Mouse (Mus musculus): ENCODE data around the gene Fam222a. TPM values are rescaled to one million over a fixed set of nuclear protein-coding genes. Genes with fewer than 3 reads are reported as not detected.
A peak's percentile ranks its signal among the peaks of the same experiment; 100 is the strongest.

Fam222a gene
- total and polyA plus RNA-seq, 2 experiments from 2014 or later = 2.8 to 11.7 TPM

- peaks cover 8% of the 10 kb centered on the region; the same call in 1 of the 2 replicates for H3K4me1 ChIP-seq (ENCODE audit: insufficient read depth, low read length)
- H3K9ac ChIP-seq (replicated peaks; ENCODE audit: low read length) = no peak overlapping the region
- H3K27ac ChIP-seq = no peak overlapping the region
- no peak for TF ChIP-seq CTCF (IDR thresholded peaks at IDR 0.05; ENCODE audit: low read depth)
- DNase-seq (ENCODE audit: low spot score) (no peak), ATAC-seq (no peak)
- peaks cover 14% of the 10 kb centered on the region; the same call in 1 of the 2 replicates for H3K27me3 ChIP-seq (ENCODE audit: insufficient read depth, low read length)
- H3K4me3 ChIP-seq (ENCODE audit: low read length) = no peak overlapping the region
- H3K4me2 ChIP-seq (ENCODE audit: low read depth, low read length) = no peak overlapping the region
- WGBS = 84% methylated on average over 7 of the region's 7 CpGs
- H3K9me3 ChIP-seq (ENCODE audit: low read length) = no peaks in the 10 kb centered on the region
- H3K36me3 ChIP-seq (ENCODE audit: insufficient read depth, low read length) = no peaks in the 10 kb centered on the region
These were observed 88.5 kb downstream of the Fam222a start for GRCm38 (mm10) chr5:114656305-114656704.

- peak overlapping the region; percentile 81; the same call in 1 of the 2 replicates for H3K4me2 ChIP-seq (ENCODE audit: low read depth, low read length)
- no peak for TF ChIP-seq CTCF (IDR thresholded peaks at IDR 0.05; ENCODE audit: low read depth)
- H3K36me3 ChIP-seq (ENCODE audit: insufficient read depth, low read length) = no peaks in the 10 kb centered on the region
- no peak overlapping the region for H3K27ac ChIP-seq
- WGBS = 26% methylated on average over 10 of the region's 10 CpGs
- no peak for DNase-seq (ENCODE audit: low spot score)
- no peak overlapping the region for H3K4me3 ChIP-seq (ENCODE audit: low read length)
- H3K4me1 ChIP-seq (ENCODE audit: insufficient read depth, low read length) = peaks cover 8% of the 10 kb centered on the region; the same call in 1 of the 2 replicates
- peaks cover 14% of the 10 kb centered on the region; the same call in 1 of the 2 replicates for H3K27me3 ChIP-seq (ENCODE audit: insufficient read depth, low read length)
- H3K9ac ChIP-seq (replicated peaks; ENCODE audit: low read length) = no peak overlapping the region
- ATAC-seq = no peak
- no peaks in the 10 kb centered on the region for H3K9me3 ChIP-seq (ENCODE audit: low read length)
These were observed 89.6 kb downstream of the Fam222a start for GRCm38 (mm10) chr5:114657426-114657825.

- TF ChIP-seq CTCF (IDR thresholded peaks at IDR 0.05; ENCODE audit: low read depth) = no peak
- 0 out of 2 replicates have a peak, but pooled peaks have one; percentile 8 for ATAC-seq
- Histone ChIP-seq H3K27me3 (ENCODE audit: insufficient read depth, low read length) (peaks cover 14% of the 10 kb centered on the region; the same call in 1 of the 2 replicates), H3K4me2 (ENCODE audit: low read depth, low read length) (peak within 1 kb of the TSS; percentile 81), H3K9ac (replicated peaks; ENCODE audit: low read length) (peak within 1 kb of the TSS; percentile 41; the same call in 1 of the 2 replicates), H3K4me1 (ENCODE audit: insufficient read depth, low read length) (peaks cover 8% of the 10 kb centered on the region; the same call in 1 of the 2 replicates), H3K9me3 (ENCODE audit: low read length) (no peaks in the 10 kb centered on the region), H3K4me3 (ENCODE audit: low read length) (peak within 1 kb of the TSS; percentile 40), H3K27ac (no peak within 1 kb of the TSS), H3K36me3 (ENCODE audit: insufficient read depth, low read length) (no peaks in the 10 kb centered on the region)
- DNase-seq (ENCODE audit: low spot score) = no peak
- 2% methylated on average over 35 of the region's 47 CpGs for WGBS
These were observed 90.4 kb downstream of the Fam222a start, which contains the start of gene Trpv4 for GRCm38 (mm10) chr5:114658255-114658654. Gene Trpv4 (minus strand): TSS chr5:114658421.

DNA sequence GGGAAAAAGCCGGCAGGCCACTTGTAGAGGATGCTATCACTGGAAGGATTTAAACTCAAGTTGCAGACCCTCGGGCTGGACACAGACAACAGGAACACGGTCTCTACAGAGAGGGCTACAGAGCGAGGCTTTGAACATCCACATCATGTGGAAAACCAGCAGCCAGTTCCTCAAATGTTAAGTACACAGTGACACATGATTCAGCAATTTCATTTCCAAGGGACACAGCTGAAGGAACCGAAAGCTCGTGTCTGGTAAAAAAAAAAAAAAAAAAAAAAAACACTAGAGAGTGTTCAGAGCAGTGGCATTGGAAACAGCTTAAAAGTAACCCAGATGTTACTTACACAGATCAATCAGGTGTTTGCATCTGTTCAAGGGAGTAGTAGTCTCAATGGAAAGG, 93.2 kb downstream of the Fam222a start:
- H3K4me3 ChIP-seq (ENCODE audit: low read length) = no peak overlapping the region
- WGBS = 76% methylated on average over 6 of the region's 6 CpGs
- H3K9me3 ChIP-seq (ENCODE audit: low read length) = no peaks in the 10 kb centered on the region
- ATAC-seq = no peak
- DNase-seq (ENCODE audit: low spot score) = no peak
- no peak for TF ChIP-seq CTCF (IDR thresholded peaks at IDR 0.05; ENCODE audit: low read depth)
- peaks cover 8% of the 10 kb centered on the region; the same call in 1 of the 2 replicates for H3K4me1 ChIP-seq (ENCODE audit: insufficient read depth, low read length)
- no peak overlapping the region for H3K9ac ChIP-seq (replicated peaks; ENCODE audit: low read length)
- H3K36me3 ChIP-seq (ENCODE audit: insufficient read depth, low read length) = no peaks in the 10 kb centered on the region
- no peak overlapping the region for H3K27ac ChIP-seq
- H3K4me2 ChIP-seq (ENCODE audit: low read depth, low read length) = no peak overlapping the region
- peaks cover 14% of the 10 kb centered on the region; the same call in 1 of the 2 replicates for H3K27me3 ChIP-seq (ENCODE audit: insufficient read depth, low read length)

Other genes with a start within 250 kb of the Fam222a start
- 43.2 and 43.8 TPM in 2 replicates for gene Kctd10, start 187.5 kb upstream of the Fam222a start, total RNA-seq (2014; rRNA removed)
- 47.5 and 48.0 TPM in 2 replicates for gene Kctd10, start 187.5 kb upstream of the Fam222a start, polyA plus RNA-seq (2015; fragmentation: Nextera tagmentation; extraction: Ambion mirVana)
- 67.5 and 69.9 TPM in 2 replicates for gene Ube3b, start 187.4 kb upstream of the Fam222a start, total RNA-seq (2014; rRNA removed)
- gene Ube3b, start 187.4 kb upstream of the Fam222a start, polyA plus RNA-seq (2015; fragmentation: Nextera tagmentation; extraction: Ambion mirVana) = 31.1 and 31.4 TPM in 2 replicates
- gene Mmab, start 124.0 kb upstream of the Fam222a start, total RNA-seq (2014; rRNA removed) = 34.4 and 39.1 TPM in 2 replicates
- gene Mmab, start 124.0 kb upstream of the Fam222a start, polyA plus RNA-seq (2015; fragmentation: Nextera tagmentation; extraction: Ambion mirVana) = 35.9 and 36.8 TPM in 2 replicates
- gene Mvk, start 123.7 kb upstream of the Fam222a start, total RNA-seq (2014; rRNA removed) = 143 and 146 TPM in 2 replicates
- gene Mvk, start 123.7 kb upstream of the Fam222a start, polyA plus RNA-seq (2015; fragmentation: Nextera tagmentation; extraction: Ambion mirVana) = 69.8 and 71.9 TPM in 2 replicates
- 2.7 TPM in 2 replicates for gene Trpv4, start 90.4 kb downstream of the Fam222a start, total RNA-seq (2014; rRNA removed)
- 3.0 and 3.4 TPM in 2 replicates for gene Trpv4, start 90.4 kb downstream of the Fam222a start, polyA plus RNA-seq (2015; fragmentation: Nextera tagmentation; extraction: Ambion mirVana)
- gene Gltp, start 123.0 kb downstream of the Fam222a start, total RNA-seq (2014; rRNA removed) = 36.3 and 51.0 TPM in 2 replicates
- gene Gltp, start 123.0 kb downstream of the Fam222a start, polyA plus RNA-seq (2015; fragmentation: Nextera tagmentation; extraction: Ambion mirVana) = 55.0 and 55.1 TPM in 2 replicates
- 9.0 and 12.7 TPM in 2 replicates for gene Tchp, start 139.7 kb downstream of the Fam222a start, total RNA-seq (2014; rRNA removed)
- gene Tchp, start 139.7 kb downstream of the Fam222a start, polyA plus RNA-seq (2015; fragmentation: Nextera tagmentation; extraction: Ambion mirVana) = 14.4 and 15.6 TPM in 2 replicates
- 44.7 and 55.1 TPM in 2 replicates for gene Ankrd13a, start 206.7 kb downstream of the Fam222a start, total RNA-seq (2014; rRNA removed)
- 30.7 and 31.4 TPM in 2 replicates for gene Ankrd13a, start 206.7 kb downstream of the Fam222a start, polyA plus RNA-seq (2015; fragmentation: Nextera tagmentation; extraction: Ambion mirVana)
- 41.2 and 43.5 TPM in 2 replicates for gene Git2, start 207.5 kb downstream of the Fam222a start, total RNA-seq (2014; rRNA removed)
- gene Git2, start 207.5 kb downstream of the Fam222a start, polyA plus RNA-seq (2015; fragmentation: Nextera tagmentation; extraction: Ambion mirVana) = 34.4 and 36.4 TPM in 2 replicates

All from hindbrain, postnatal 0 days (tissue).